ENCODE assay signal across 15 mouse cellular contexts in genomic region chr5:36904703-36905102, GRCm38 (mm10). TPM values are rescaled to one million over a fixed set of nuclear protein-coding genes. Genes with fewer than 3 reads are reported as not detected.
"Had no signal": no experiment of that assay in that cellular context is flagged by ENCODE, and none has a peak within 500 bp of the region (broad histone marks: within the 10 kb centered on the region; RNA-seq: fewer than 3 reads in every experiment).

No protein-coding gene starts in this region.

- H3K4me1 ChIP-seq: midbrain, embryonic 10.5 days had no signal

- H3K9ac ChIP-seq: lung, embryonic 14.5 days; midbrain, embryonic 12.5 days; midbrain, embryonic 15.5 days; neural tube, embryonic 12.5 days; stomach, embryonic 15.5 days had no signal

- DNase-seq: lung, adult 18-20 months; right cerebral cortex, postnatal 14 days; thymus, adult 2 months; thymus, postnatal 25 days; thymus, postnatal 4 days had no signal

- H3K9me3 ChIP-seq: midbrain, embryonic 10.5 days; midbrain, embryonic 12.5 days; midbrain, embryonic 15.5 days; neural tube, embryonic 12.5 days; stomach, embryonic 15.5 days had no signal

- H3K27ac ChIP-seq: midbrain, embryonic 10.5 days; midbrain, embryonic 12.5 days; midbrain, embryonic 15.5 days; neural tube, embryonic 12.5 days; stomach, embryonic 15.5 days had no signal

- H3K4me3 ChIP-seq: midbrain, embryonic 10.5 days; midbrain, embryonic 12.5 days; midbrain, embryonic 15.5 days; neural tube, embryonic 12.5 days; stomach, embryonic 15.5 days had no signal

- ATAC-seq: midbrain, embryonic 15.5 days had no signal

- H3K4me2 ChIP-seq: lung, embryonic 14.5 days; midbrain, embryonic 12.5 days; midbrain, embryonic 15.5 days; neural tube, embryonic 12.5 days; stomach, embryonic 15.5 days had no signal

- H3K36me3 ChIP-seq: midbrain, embryonic 10.5 days; midbrain, embryonic 12.5 days; midbrain, embryonic 15.5 days; neural tube, embryonic 12.5 days; stomach, embryonic 15.5 days had no signal

- H3K27me3 ChIP-seq: midbrain, embryonic 12.5 days; midbrain, embryonic 15.5 days; neural tube, embryonic 12.5 days; stomach, embryonic 15.5 days had no signal

RNA-seq across cellular contexts. Expression of gene Ppp2r2c, which starts 36.4 kb away (rescaled TPM):
- total RNA-seq: megakaryocyte, adult 5-6 weeks; megakaryocyte-erythroid progenitor cell, adult 5-6 weeks; monocyte, adult 5-6 weeks; neutrophil, adult 5-6 weeks had no signal
